Mouse (Mus musculus) spleen, adult 18-20 months (tissue): ENCODE measurements around the gene Prss57.

Experiments
- DNase-seq, 2 experiments: peaks; one replicate each; pipeline ENCODE4 v3.0.0; 2022; ENCODE audit warnings: mixed read lengths in 2 of 2

Gene Prss57

GRCm38 (mm10) chr10:79748496-79748895, 42.3 kb downstream of the Prss57 start:
- no peak for DNase-seq

- no peak for DNase-seq
These were observed 44.0 kb downstream of the Prss57 start for GRCm38 (mm10) chr10:79746774-79747151.

GRCm38 (mm10) chr10:79745898-79746773, 44.6 kb downstream of the Prss57 start, which contains the start of gene Polrmt:
Gene Polrmt, minus strand, starts transcription at chr10:79746581.
- peak; percentile 90 to 93 for DNase-seq

- no peak for DNase-seq
These were observed 45.4 kb downstream of the Prss57 start for GRCm38 (mm10) chr10:79745411-79745810.

- DNase-seq, result no peak
These were observed 47.0 kb downstream of the Prss57 start for GRCm38 (mm10) chr10:79743650-79744365.

GRCm38 (mm10) chr10:79743161-79743560, 47.6 kb downstream of the Prss57 start:
- no peak for DNase-seq

GRCm38 (mm10) chr10:79740863-79741262, 49.9 kb downstream of the Prss57 start:
- DNase-seq, result no peak

- DNase-seq, result no peak
These were observed 51.5 kb downstream of the Prss57 start for GRCm38 (mm10) chr10:79739234-79739633.

- DNase-seq, result no peak
These were observed 52.5 kb downstream of the Prss57 start for GRCm38 (mm10) chr10:79738259-79738658.

- DNase-seq, result no peak
These were observed 54.1 kb downstream of the Prss57 start for GRCm38 (mm10) chr10:79736706-79737105.

GRCm38 (mm10) chr10:79735361-79735760, 55.4 kb downstream of the Prss57 start:
- DNase-seq, result no peak

GRCm38 (mm10) chr10:79733847-79734246, 56.9 kb downstream of the Prss57 start:
- no peak for DNase-seq

GRCm38 (mm10) chr10:79732500-79732899, 58.3 kb downstream of the Prss57 start:
- DNase-seq, result peak in 1 of 2 experiments; percentile 58
